Mouse (Mus musculus): ENCODE results near the gene Lzts3. TPM values are rescaled to one million over a fixed set of nuclear protein-coding genes. Genes with fewer than 3 reads are reported as not detected.

Gene Lzts3
- polyA plus RNA-seq, 2 experiments = 1.4 to 14.6 TPM

DNA sequence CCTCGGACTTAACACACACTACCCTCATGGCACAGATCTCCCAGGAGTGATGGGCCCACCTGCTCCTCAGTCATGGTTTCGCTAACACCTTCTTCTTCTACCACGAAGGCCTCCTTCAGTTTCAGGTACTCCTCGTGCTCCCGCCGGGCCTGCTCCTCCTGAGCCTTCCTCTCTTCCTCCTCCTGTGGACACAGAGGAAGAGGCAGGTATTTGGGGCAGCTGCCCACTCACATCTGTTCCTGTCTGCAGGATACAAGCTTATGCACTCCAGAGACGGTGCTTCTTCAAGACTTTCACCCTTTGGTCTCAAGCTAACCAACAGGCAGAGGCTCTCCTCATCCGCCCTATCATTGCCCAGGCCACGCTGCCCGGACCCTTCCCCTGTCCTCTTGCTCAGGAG lies 15.9 kb upstream of the Lzts3 start:
- Histone ChIP-seq H3K4me1 (ENCODE audit: control insufficient read depth, insufficient read depth, low read length) (peaks cover 9% of the 10 kb centered on the region), H3K4me3 (replicated peaks; ENCODE audit: low read length) (no peak overlapping the region)
- 94% methylated on average over 10 of the region's 10 CpGs for WGBS

DNA sequence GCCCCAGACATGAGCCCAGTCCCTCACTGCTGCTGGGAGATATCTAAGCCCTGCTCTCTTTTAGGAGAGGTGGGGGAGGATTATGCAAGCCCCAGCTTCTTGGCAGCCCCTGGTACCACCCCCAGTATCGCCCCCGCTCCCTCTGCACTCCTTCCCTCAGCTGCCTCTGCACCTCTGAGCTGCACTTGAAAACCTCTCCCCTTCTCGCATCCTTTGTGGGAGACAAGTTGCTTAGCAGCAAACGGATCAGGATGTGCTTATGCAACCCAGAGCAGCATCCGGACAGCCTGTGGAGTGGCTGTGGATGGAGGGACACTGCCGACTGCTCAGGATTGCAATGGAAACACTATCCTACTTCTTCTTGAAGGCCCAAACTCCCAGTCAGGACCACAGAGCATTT lies 14.9 kb upstream of the Lzts3 start:
- DNase-seq (ENCODE audit: low spot score) = no peak
- WGBS = 84% methylated on average over 6 of the region's 6 CpGs
- ATAC-seq (ENCODE audit: low FRiP score, low read depth) = no peak
- Histone ChIP-seq H3K9ac (ENCODE audit: low read depth, low read length, severe bottlenecking) (no peak overlapping the region), H3K4me3 (replicated peaks; ENCODE audit: low read length) (no peak overlapping the region), H3K9me3 (ENCODE audit: control insufficient read depth, low read length) (no peaks in the 10 kb centered on the region), H3K36me3 (ENCODE audit: control insufficient read depth, insufficient read depth, low read length) (peaks cover 91% of the 10 kb centered on the region), H3K4me2 (replicated peaks; ENCODE audit: low read depth, low read length, severe bottlenecking) (no peak overlapping the region), H3K4me1 (ENCODE audit: control insufficient read depth, insufficient read depth, low read length) (no peaks in the 10 kb centered on the region), H3K27ac (replicated peaks; ENCODE audit: low read depth, low read length) (no peak overlapping the region), H3K27me3 (ENCODE audit: control insufficient read depth, insufficient read depth, low read length) (no peaks in the 10 kb centered on the region)
- TF ChIP-seq POLR2A (IDR thresholded peaks at IDR 0.05; ENCODE audit: borderline replicate concordance, extremely low read depth, insufficient read depth, insufficient read length) = no peak

More for the DNA sequence above, 15.9 kb upstream of the Lzts3 start:
- no peak for DNase-seq (ENCODE audit: low spot score)
- Histone ChIP-seq H3K27ac (replicated peaks; ENCODE audit: low read depth, low read length) (no peak overlapping the region), H3K9me3 (ENCODE audit: control insufficient read depth, low read length) (no peaks in the 10 kb centered on the region), H3K36me3 (ENCODE audit: control insufficient read depth, insufficient read depth, low read length) (peaks cover 83% of the 10 kb centered on the region), H3K4me2 (replicated peaks; ENCODE audit: low read depth, low read length, severe bottlenecking) (no peak overlapping the region), H3K27me3 (ENCODE audit: control insufficient read depth, insufficient read depth, low read length) (no peaks in the 10 kb centered on the region), H3K9ac (ENCODE audit: low read depth, low read length, severe bottlenecking) (no peak overlapping the region)
- TF ChIP-seq POLR2A (IDR thresholded peaks at IDR 0.05; ENCODE audit: borderline replicate concordance, extremely low read depth, insufficient read depth, insufficient read length) = no peak
- ATAC-seq (ENCODE audit: low FRiP score, low read depth) = no peak

DNA sequence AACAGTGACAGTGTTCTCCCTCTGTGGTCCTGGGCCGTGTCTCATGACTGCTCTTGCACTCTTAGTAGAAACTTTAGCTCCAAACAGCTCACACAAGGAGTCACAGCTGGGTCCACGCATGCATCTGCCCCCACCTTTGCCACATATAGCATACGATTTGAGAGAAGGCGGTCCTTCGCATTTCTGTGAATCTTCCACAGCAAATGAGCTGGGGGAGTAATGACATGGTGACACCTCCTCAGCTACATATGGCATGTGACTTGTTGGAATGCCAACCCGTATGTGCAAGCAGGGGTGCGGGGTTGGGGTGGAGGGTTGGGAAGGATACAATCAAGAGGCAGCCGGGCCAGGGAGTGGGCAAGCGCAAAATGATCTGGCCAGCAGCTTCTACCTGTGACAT lies 13.9 kb upstream of the Lzts3 start:
- H3K4me3 ChIP-seq (replicated peaks; ENCODE audit: low read length) = no peak overlapping the region
- H3K36me3 ChIP-seq (ENCODE audit: control insufficient read depth, insufficient read depth, low read length) = peaks cover 87% of the 10 kb centered on the region
- no peak overlapping the region for H3K27ac ChIP-seq (replicated peaks; ENCODE audit: low read depth, low read length)
- TF ChIP-seq POLR2A (IDR thresholded peaks at IDR 0.05; ENCODE audit: borderline replicate concordance, extremely low read depth, insufficient read depth, insufficient read length) = no peak
- DNase-seq (ENCODE audit: low spot score) (no peak), ATAC-seq (ENCODE audit: low FRiP score, low read depth) (no peak)
- H3K27me3 ChIP-seq (ENCODE audit: control insufficient read depth, insufficient read depth, low read length) = no peaks in the 10 kb centered on the region
- no peaks in the 10 kb centered on the region for H3K4me1 ChIP-seq (ENCODE audit: control insufficient read depth, insufficient read depth, low read length)
- no peaks in the 10 kb centered on the region for H3K9me3 ChIP-seq (ENCODE audit: control insufficient read depth, low read length)
- 95% methylated on average over 9 of the region's 9 CpGs for WGBS
- no peak overlapping the region for H3K9ac ChIP-seq (ENCODE audit: low read depth, low read length, severe bottlenecking)
- no peak overlapping the region for H3K4me2 ChIP-seq (replicated peaks; ENCODE audit: low read depth, low read length, severe bottlenecking)

DNA sequence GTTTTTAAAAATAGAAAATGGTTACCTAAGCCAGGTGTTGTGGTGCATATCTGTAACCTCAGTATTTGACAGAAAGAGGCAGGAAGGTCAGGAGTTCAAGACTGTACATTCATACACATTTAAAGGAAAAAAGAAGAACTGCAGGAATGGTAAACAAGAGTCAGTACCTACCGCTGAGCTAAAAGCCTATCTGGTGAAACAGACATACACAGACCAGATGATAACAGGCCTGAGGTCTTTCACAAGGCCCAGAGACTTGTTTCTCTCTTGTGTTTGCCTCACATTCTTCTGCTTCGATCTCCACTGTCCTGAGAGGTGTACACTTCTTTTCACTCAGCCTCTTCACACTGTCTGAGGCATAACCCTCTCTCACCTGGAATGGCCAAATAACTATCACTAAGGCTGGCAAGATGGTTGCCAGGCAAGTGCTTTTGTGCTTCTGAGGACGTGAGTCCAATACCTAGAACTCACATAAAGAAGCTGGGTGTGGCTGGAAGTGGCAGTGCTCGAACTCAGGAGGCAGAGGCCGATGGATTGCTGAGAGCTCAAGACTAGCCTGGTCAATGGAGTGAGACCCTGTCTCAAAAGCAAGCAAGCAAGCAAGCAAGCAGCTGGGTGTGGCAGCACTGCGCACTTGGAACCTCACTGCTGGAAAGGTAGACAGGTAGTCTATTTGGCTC lies 13.2 kb upstream of the Lzts3 start:
- peaks cover 86% of the 10 kb centered on the region for H3K36me3 ChIP-seq (ENCODE audit: control insufficient read depth, insufficient read depth, low read length)
- no peak overlapping the region for H3K27ac ChIP-seq (replicated peaks; ENCODE audit: low read depth, low read length)
- 94% methylated on average over 6 of the region's 6 CpGs for WGBS
- no peak for ATAC-seq (ENCODE audit: low FRiP score, low read depth)
- no peak overlapping the region for H3K4me2 ChIP-seq (replicated peaks; ENCODE audit: low read depth, low read length, severe bottlenecking)
- TF ChIP-seq POLR2A (IDR thresholded peaks at IDR 0.05; ENCODE audit: borderline replicate concordance, extremely low read depth, insufficient read depth, insufficient read length) = no peak
- H3K9me3 ChIP-seq (ENCODE audit: control insufficient read depth, low read length) = no peaks in the 10 kb centered on the region
- no peak for DNase-seq (ENCODE audit: low spot score)
- H3K4me1 ChIP-seq (ENCODE audit: control insufficient read depth, insufficient read depth, low read length) = no peaks in the 10 kb centered on the region
- H3K4me3 ChIP-seq (replicated peaks; ENCODE audit: low read length) = no peak overlapping the region
- H3K9ac ChIP-seq (ENCODE audit: low read depth, low read length, severe bottlenecking) = no peak overlapping the region
- no peaks in the 10 kb centered on the region for H3K27me3 ChIP-seq (ENCODE audit: control insufficient read depth, insufficient read depth, low read length)

DNA sequence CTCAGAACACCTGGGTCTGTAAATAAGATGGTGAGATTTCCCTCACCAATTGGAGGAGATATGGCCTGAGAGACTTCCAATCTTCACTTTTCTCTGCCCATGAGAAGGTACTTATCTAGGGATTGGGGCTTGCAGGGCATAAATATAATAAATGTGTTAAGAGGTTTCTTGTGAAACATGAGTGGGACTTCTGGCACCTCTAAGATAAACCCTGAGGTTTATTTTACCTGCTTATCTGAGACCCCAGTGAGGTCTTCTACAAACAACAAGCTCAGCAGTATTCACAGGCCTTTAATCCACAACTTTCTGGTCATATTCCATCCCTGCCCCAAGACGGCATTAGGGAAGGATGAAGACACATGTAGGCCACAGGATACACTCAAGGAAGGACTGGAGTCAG lies 11.2 kb upstream of the Lzts3 start:
- H3K9ac ChIP-seq (ENCODE audit: low read depth, low read length, severe bottlenecking) = no peak overlapping the region
- H3K4me2 ChIP-seq (replicated peaks; ENCODE audit: low read depth, low read length, severe bottlenecking) = no peak overlapping the region
- no peak for TF ChIP-seq POLR2A (IDR thresholded peaks at IDR 0.05; ENCODE audit: borderline replicate concordance, extremely low read depth, insufficient read depth, insufficient read length)
- H3K36me3 ChIP-seq (ENCODE audit: control insufficient read depth, insufficient read depth, low read length) = peaks cover 70% of the 10 kb centered on the region
- no peaks in the 10 kb centered on the region for H3K4me1 ChIP-seq (ENCODE audit: control insufficient read depth, insufficient read depth, low read length)
- H3K4me3 ChIP-seq (replicated peaks; ENCODE audit: low read length) = no peak overlapping the region
- no peaks in the 10 kb centered on the region for H3K9me3 ChIP-seq (ENCODE audit: control insufficient read depth, low read length)
- H3K27ac ChIP-seq (replicated peaks; ENCODE audit: low read depth, low read length) = no peak overlapping the region
- ATAC-seq (ENCODE audit: low FRiP score, low read depth) = no peak
- H3K27me3 ChIP-seq (ENCODE audit: control insufficient read depth, insufficient read depth, low read length) = no peaks in the 10 kb centered on the region
- 89% methylated on average over 1 of the region's 1 CpGs for WGBS
- no peak for DNase-seq (ENCODE audit: low spot score)

Data from limb, embryonic 14.5 days (tissue).